Mouse (Mus musculus) ES-Bruce4 (cell line): ENCODE data around the gene Kif5a.

Source experiments
- CTCF ChIP-seq: IDR thresholded peaks from one replicate; pipeline ENCODE4 v1.8.1; 2011; ENCODE audit warnings: low read depth, low read length
- EP300 ChIP-seq: IDR thresholded peaks from 2 replicates; pipeline ENCODE4 v1.6.1; 2011; ENCODE audit warnings: low read depth, low read length; ENCODE audit not compliant: insufficient read depth
- POLR2A ChIP-seq: IDR thresholded peaks from one replicate; pipeline ENCODE4 v1.8.1; 2011; ENCODE audit warnings: low read length; ENCODE audit not compliant: insufficient read depth

DNA sequence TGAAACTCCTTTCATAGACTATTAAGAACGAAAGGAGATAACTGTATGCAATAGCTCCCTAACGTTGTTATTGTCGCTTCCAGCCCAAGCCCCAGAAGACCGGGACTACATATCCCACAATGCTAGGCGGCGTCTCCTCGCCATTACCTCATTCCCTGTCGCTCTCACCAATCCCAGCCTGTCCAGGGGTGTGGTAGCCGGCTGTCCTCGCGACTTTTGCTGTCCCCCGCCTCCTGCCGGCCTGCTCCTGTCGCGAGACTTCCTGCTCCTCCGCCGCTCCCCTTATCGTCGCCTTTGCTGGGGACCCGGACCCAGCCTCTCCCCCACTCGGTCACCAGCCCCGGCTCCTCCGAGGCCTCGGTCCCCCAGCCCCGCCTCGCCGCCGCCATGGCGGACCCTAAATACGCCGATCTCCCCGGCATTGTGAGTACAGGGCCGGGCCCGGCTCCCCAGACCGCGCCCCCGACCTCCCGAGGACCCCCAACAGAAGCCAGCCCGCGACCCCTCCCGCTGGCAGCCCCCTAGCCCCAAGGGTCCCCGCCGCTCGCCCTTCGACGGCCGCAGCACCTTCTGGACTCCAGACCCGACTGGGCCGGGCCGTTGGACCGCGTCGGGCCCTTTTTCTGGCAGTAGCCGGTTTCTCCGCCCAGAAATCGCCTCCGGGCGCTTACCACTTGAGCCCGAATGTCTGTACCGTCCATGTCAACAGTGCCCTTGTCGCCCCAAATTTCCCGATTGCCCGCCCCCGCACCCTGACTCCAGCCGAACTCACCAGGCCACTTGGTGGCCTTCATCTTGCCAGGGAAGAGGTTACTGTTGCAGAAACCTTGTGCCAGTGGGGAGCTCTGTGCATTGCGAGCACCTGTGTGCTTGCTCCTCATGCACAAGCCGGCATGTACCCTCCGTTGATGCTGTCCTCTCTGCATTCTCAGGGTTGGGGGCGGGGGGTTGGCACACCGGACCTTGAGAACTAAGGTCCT is 3.3 kb upstream of the Kif5a start, which contains the start of gene Dctn2:
- no peak for TF ChIP-seq CTCF
- no peak for TF ChIP-seq EP300
- no peak for TF ChIP-seq POLR2A
